Mouse (Mus musculus) ES-Bruce4 (cell line): Measurements from ENCODE around the gene Psma4. TPM values are rescaled to one million over a fixed set of nuclear protein-coding genes. Genes with fewer than 3 reads are reported as not detected.
"Not testable (repeated sequence)": the region's sequence is repeated elsewhere in the genome, so short reads cannot be mapped to it uniquely, and the experiment has no call there.

Experiments used
- H3K27ac ChIP-seq: 2 replicates; pipeline ENCODE4 v1.5.1; 2012; ENCODE audit warnings: low read length, inconsistent platforms; ENCODE audit not compliant: insufficient read depth
- H3K27me3 ChIP-seq: 2 replicates; pipeline ENCODE4 v1.6.1; 2012; ENCODE audit warnings: mild to moderate bottlenecking, low read length, inconsistent platforms; ENCODE audit not compliant: control insufficient read depth, poor library complexity, insufficient read depth, severe bottlenecking
- H3K36me3 ChIP-seq: 2 replicates; pipeline ENCODE4 v1.6.1; 2012; ENCODE audit warnings: inconsistent platforms, mild to moderate bottlenecking, low read length, moderate library complexity; ENCODE audit not compliant: control insufficient read depth, poor library complexity, insufficient read depth, severe bottlenecking
- H3K4me1 ChIP-seq: one replicate; pipeline ENCODE4 v1.8.1; 2011; ENCODE audit warnings: low read length; ENCODE audit not compliant: control insufficient read depth, insufficient read depth
- H3K4me3 ChIP-seq: 2 replicates; pipeline ENCODE4 v1.5.1; 2011; ENCODE audit warnings: low read depth, mild to moderate bottlenecking, low read length
- H3K9ac ChIP-seq: 2 replicates; pipeline ENCODE4 v1.6.1; 2012; ENCODE audit warnings: low read depth, mild to moderate bottlenecking, inconsistent platforms; ENCODE audit not compliant: poor library complexity, severe bottlenecking
- H3K9me3 ChIP-seq: replicated peaks from 2 replicates; pipeline ENCODE4 v1.6.1; 2012; ENCODE audit warnings: mild to moderate bottlenecking, low read length, inconsistent platforms; ENCODE audit not compliant: control insufficient read depth, poor library complexity, insufficient read depth, severe bottlenecking
- CTCF ChIP-seq: IDR thresholded peaks from one replicate; pipeline ENCODE4 v1.8.1; 2011; ENCODE audit warnings: low read depth, low read length
- EP300 ChIP-seq: IDR thresholded peaks from 2 replicates; pipeline ENCODE4 v1.6.1; 2011; ENCODE audit warnings: low read depth, low read length; ENCODE audit not compliant: insufficient read depth
- POLR2A ChIP-seq: IDR thresholded peaks from one replicate; pipeline ENCODE4 v1.8.1; 2011; ENCODE audit warnings: low read length; ENCODE audit not compliant: insufficient read depth
- polyA plus RNA-seq: library from polyadenylated mRNA; stranded (reverse); fragments of >200 nt; gene quantifications from 2 replicates; pipeline ENCODE4 v1.2.4, GENCODE M21; 2011; ENCODE audit warnings: low read depth; ENCODE audit not compliant: missing spikeins, insufficient read depth, insufficient read length

Gene Psma4
- polyA plus RNA-seq, 1 experiment = 320 TPM

DNA sequence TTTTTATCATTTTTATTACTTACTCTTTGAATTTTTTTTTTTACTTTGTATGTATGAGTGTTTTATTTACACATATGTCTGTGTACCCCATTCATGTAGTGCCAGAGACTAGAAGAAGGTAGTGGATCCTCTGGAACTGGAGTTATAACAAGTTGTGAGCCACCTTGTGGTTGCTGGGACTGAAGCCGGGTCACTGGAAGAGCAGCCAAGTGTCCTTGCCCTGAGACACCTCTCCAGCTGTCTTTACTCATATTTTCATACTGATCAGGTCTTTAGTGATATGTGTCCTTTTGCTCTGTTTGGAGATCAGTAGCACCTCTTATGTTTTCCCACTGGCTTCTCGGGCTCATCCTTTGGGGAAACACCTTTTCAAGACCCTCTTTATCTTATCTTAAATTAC is 6.1 kb upstream of the Psma4 start:
- Histone ChIP-seq H3K36me3 (no peaks in the 10 kb centered on the region), H3K9ac (no peak overlapping the region), H3K4me1 (no peaks in the 10 kb centered on the region), H3K4me3 (no peak overlapping the region), H3K27ac (no peak overlapping the region), H3K9me3 (no peaks in the 10 kb centered on the region), H3K27me3 (no peaks in the 10 kb centered on the region)
- no peak for TF ChIP-seq CTCF
- TF ChIP-seq POLR2A = no peak
- TF ChIP-seq EP300 = no peak

- no peaks in the 10 kb centered on the region for H3K36me3 ChIP-seq
- H3K27me3 ChIP-seq = no peaks in the 10 kb centered on the region
- peak overlapping the region; percentile 43 for H3K4me3 ChIP-seq
- no peaks in the 10 kb centered on the region for H3K4me1 ChIP-seq
- TF ChIP-seq CTCF (no peak), EP300 (no peak), POLR2A (no peak)
- no peak overlapping the region for H3K27ac ChIP-seq
- no peaks in the 10 kb centered on the region for H3K9me3 ChIP-seq
- H3K9ac ChIP-seq = peak overlapping the region; percentile 77
These were observed 4.3 kb upstream of the Psma4 start for GRCm38 (mm10) chr9:54946256-54946655.

- Histone ChIP-seq H3K27me3 (no peaks in the 10 kb centered on the region), H3K9me3 (no peaks in the 10 kb centered on the region), H3K9ac (peak overlapping the region; percentile 93; the same call in 1 of the 2 replicates), H3K27ac (no peak overlapping the region), H3K4me1 (no peaks in the 10 kb centered on the region), H3K36me3 (peaks cover 21% of the 10 kb centered on the region), H3K4me3 (no peak overlapping the region)
- TF ChIP-seq CTCF (no peak), POLR2A (no peak), EP300 (no peak)
These were observed 1.1 kb upstream of the Psma4 start for GRCm38 (mm10) chr9:54949465-54949864.

GRCm38 (mm10) chr9:54950162-54950561 is 428 bp upstream of the Psma4 start:
- H3K27me3 ChIP-seq, H3K4me1 ChIP-seq, H3K9me3 ChIP-seq: not testable (repeated sequence)
- Histone ChIP-seq H3K9ac (peak overlapping the region; percentile 93), H3K4me3 (peak overlapping the region; percentile 59), H3K27ac (peak overlapping the region; percentile 35), H3K36me3 (peaks cover 24% of the 10 kb centered on the region)

- Histone ChIP-seq H3K4me1 (no peaks in the 10 kb centered on the region), H3K36me3 (peaks cover 30% of the 10 kb centered on the region), H3K27ac (no peak overlapping the region), H3K27me3 (no peaks in the 10 kb centered on the region), H3K9ac (no peak overlapping the region), H3K9me3 (no peaks in the 10 kb centered on the region), H3K4me3 (no peak overlapping the region)
- TF ChIP-seq POLR2A (no peak), EP300 (no peak), CTCF (no peak)
These were observed 10.5 kb downstream of the Psma4 start for GRCm38 (mm10) chr9:54961059-54961458.

DNA sequence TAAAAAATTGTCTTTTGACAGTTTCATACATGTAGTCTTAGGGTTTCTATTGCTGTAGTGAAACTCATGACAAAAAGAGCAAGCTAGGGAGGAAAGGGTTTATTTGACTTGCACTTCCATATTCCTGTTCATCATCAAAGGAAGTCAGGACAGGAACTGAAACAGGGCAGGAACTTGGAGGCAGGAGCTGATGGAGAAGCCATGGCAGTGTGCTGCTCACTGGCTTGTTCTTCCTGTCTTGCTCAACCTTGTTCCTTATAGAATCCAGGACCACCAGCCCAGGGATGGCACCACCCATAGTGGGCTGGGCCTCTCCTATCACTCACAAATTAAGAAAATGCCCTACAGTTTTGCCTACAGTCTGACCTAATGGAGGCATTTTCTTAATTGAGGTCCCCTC is 13.1 kb downstream of the Psma4 start:
- no peak overlapping the region for H3K27ac ChIP-seq
- H3K27me3 ChIP-seq = no peaks in the 10 kb centered on the region
- H3K9ac ChIP-seq = no peak overlapping the region
- no peak for TF ChIP-seq CTCF
- no peak for TF ChIP-seq POLR2A
- no peak for TF ChIP-seq EP300
- H3K9me3 ChIP-seq = no peaks in the 10 kb centered on the region
- H3K4me1 ChIP-seq = no peaks in the 10 kb centered on the region
- peaks cover 7% of the 10 kb centered on the region for H3K36me3 ChIP-seq
- H3K4me3 ChIP-seq = no peak overlapping the region
